Mouse (Mus musculus) naive thymus-derived CD4-positive, alpha-beta T cell, adult 2 months (primary cell): ENCODE results near the gene Gm45062.
"Not testable (repeated sequence)": the region's sequence is repeated elsewhere in the genome, so short reads cannot be mapped to it uniquely, and the experiment has no call there.

Source experiments
- DNase-seq: peaks from one replicate; pipeline ENCODE4 v3.0.0-alpha.2; 2011; ENCODE audit warnings: low read depth

Gene Gm45062

GRCm38 (mm10) chr6:8508883-8509536, 249.8 kb downstream of the Gm45062 start:
- peak; percentile 99 for DNase-seq

- peak; percentile 82 for DNase-seq
Observed at GRCm38 (mm10) chr6:8509551-8509950, 250.3 kb downstream of the Gm45062 start, which contains the start of gene Glcci1. TSS of gene Glcci1 (plus strand) at chr6:8509600.

GRCm38 (mm10) chr6:8509961-8510863, 251.0 kb downstream of the Gm45062 start:
- no peak for DNase-seq

GRCm38 (mm10) chr6:8510864-8511428, 251.7 kb downstream of the Gm45062 start:
- DNase-seq, result peak; percentile 66

- no peak for DNase-seq
Observed at GRCm38 (mm10) chr6:8511447-8511846, 252.2 kb downstream of the Gm45062 start.

GRCm38 (mm10) chr6:8512416-8512815, 253.2 kb downstream of the Gm45062 start:
- peak; percentile 60 for DNase-seq

GRCm38 (mm10) chr6:8519687-8520086, 260.4 kb downstream of the Gm45062 start:
- DNase-seq, result no peak

GRCm38 (mm10) chr6:8521231-8521630, 262.0 kb downstream of the Gm45062 start:
- no peak for DNase-seq

GRCm38 (mm10) chr6:8524717-8525116, 265.5 kb downstream of the Gm45062 start:
- no peak for DNase-seq

GRCm38 (mm10) chr6:8531104-8531894, 272.0 kb downstream of the Gm45062 start:
- no peak for DNase-seq

GRCm38 (mm10) chr6:8536944-8537343, 277.7 kb downstream of the Gm45062 start:
- no peak for DNase-seq

- DNase-seq, result not testable (repeated sequence)
Observed at GRCm38 (mm10) chr6:8541531-8541930, 282.3 kb downstream of the Gm45062 start.

- no peak for DNase-seq
Observed at GRCm38 (mm10) chr6:8544822-8545221, 285.6 kb downstream of the Gm45062 start.

- no peak for DNase-seq
Observed at GRCm38 (mm10) chr6:8545780-8546179, 286.5 kb downstream of the Gm45062 start.

GRCm38 (mm10) chr6:8551155-8551554, 291.9 kb downstream of the Gm45062 start:
- no peak for DNase-seq

GRCm38 (mm10) chr6:8556849-8557571, 297.8 kb downstream of the Gm45062 start:
- DNase-seq, result peak; percentile 45

- DNase-seq, result no peak
Observed at GRCm38 (mm10) chr6:8560682-8561081, 301.4 kb downstream of the Gm45062 start.

GRCm38 (mm10) chr6:8582377-8582776, 323.1 kb downstream of the Gm45062 start:
- DNase-seq, result no peak

- no peak for DNase-seq
Observed at GRCm38 (mm10) chr6:8583892-8584291, 324.6 kb downstream of the Gm45062 start.

GRCm38 (mm10) chr6:8591665-8592064, 332.4 kb downstream of the Gm45062 start:
- no peak for DNase-seq

- no peak for DNase-seq
Observed at GRCm38 (mm10) chr6:8617369-8617768, 358.1 kb downstream of the Gm45062 start.
